Mouse (Mus musculus): ENCODE measurements around the gene Gm19426.

DNA sequence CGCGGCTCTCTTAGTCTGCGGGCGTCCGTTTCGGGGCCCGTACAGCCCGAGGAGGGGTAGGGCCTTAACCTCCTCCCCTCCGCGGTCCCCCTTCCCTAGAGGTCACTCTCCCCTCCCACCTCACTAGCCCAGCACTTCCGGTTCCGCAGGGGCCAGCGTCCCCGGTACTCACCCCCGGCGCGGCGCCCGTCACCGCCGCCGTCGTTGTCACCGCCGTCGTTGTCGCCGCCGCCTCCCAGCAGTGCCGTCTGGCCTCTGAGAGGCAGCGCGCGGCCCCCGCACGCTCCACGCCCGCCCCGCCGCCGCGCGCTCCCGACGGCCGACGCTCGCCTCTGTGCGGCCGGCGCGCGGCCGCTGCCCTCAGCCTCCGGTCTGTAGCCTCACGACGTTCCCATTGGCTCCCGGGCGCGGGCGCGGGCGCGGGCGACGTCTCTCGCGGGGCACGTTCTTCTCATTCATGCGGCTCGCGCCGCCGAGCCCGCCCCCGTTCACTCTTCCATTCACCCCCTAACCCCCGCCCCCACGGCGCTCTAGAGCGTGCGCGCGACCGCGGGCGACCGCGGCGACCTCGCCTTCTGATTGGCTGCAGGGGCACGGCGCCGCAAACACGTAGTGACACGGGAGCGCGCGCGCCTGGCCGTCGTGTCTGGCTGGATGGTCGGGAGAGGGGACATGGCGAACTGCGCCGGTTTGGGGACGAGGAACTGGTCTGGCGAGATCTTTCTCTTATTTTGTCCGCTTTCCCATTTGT lies 28.5 kb downstream of the Gm19426 start, which contains the start of gene Zdhhc5:
- no peak for TF ChIP-seq GATA1 (IDR thresholded peaks at IDR 0.05; ENCODE audit: borderline replicate concordance, low read length)
- no peak for TF ChIP-seq FLI1 (IDR thresholded peaks at IDR 0.05; ENCODE audit: low read length)
